Mouse (Mus musculus) MEL (cell line): ENCODE measurements around the gene Lamb1. TPM values are rescaled to one million over a fixed set of nuclear protein-coding genes. Genes with fewer than 3 reads are reported as not detected.

Experiments
- DNase-seq: peaks from one replicate; pipeline ENCODE4 v3.0.0; 2011; ENCODE audit warnings: low read depth, low spot score
- H3K27ac ChIP-seq: 2 replicates; pipeline ENCODE4 v1.5.1; 2012; ENCODE audit warnings: low read depth, mild to moderate bottlenecking, control low read depth, low read length, moderate library complexity; ENCODE audit not compliant: control insufficient read depth
- H3K27me3 ChIP-seq, 2 experiments: fragments of 150-350 bp in 1 of 2; sonication (generic) in 1 of 2; 2 replicates each; pipeline ENCODE4 v1.6.1; 2012; ENCODE audit warnings: low read length in 2 of 2, mild to moderate bottlenecking in 2 of 2, improper control_type of control experiment in 1 of 2, moderate library complexity in 1 of 2; ENCODE audit not compliant: insufficient read depth in 2 of 2, control insufficient read depth in 1 of 2
- H3K36me3 ChIP-seq, 2 experiments: 2 replicates each; pipeline ENCODE4 v1.6.1; 2012 to 2014; ENCODE audit warnings: low read length in 2 of 2, improper control_type of control experiment in 1 of 2, inconsistent platforms in 1 of 2, mild to moderate bottlenecking in 1 of 2; ENCODE audit not compliant: insufficient read depth in 2 of 2, control insufficient read depth in 1 of 2
- H3K4me1 ChIP-seq, 2 experiments: fragments of 150-350 bp in 1 of 2; sonication (generic) in 1 of 2; 2 replicates each; pipeline ENCODE4 v1.6.1; 2012; ENCODE audit warnings: low read length in 2 of 2, improper control_type of control experiment in 1 of 2, mild to moderate bottlenecking in 1 of 2; ENCODE audit not compliant: insufficient read depth in 2 of 2, control insufficient read depth in 1 of 2
- H3K4me3 ChIP-seq, 2 experiments: fragments of 150-350 bp in 1 of 2; sonication (generic) in 1 of 2; 2 replicates each; pipeline ENCODE4 v1.5.1; 2012; ENCODE audit warnings: low read depth in 2 of 2, low read length in 2 of 2, mild to moderate bottlenecking in 2 of 2, moderate library complexity in 2 of 2, control low read depth in 1 of 2, improper control_type of control experiment in 1 of 2; ENCODE audit not compliant: control insufficient read depth in 1 of 2, insufficient read depth in 1 of 2
- H3K79me2 ChIP-seq: 2 replicates; pipeline ENCODE4 v1.6.1; 2012; ENCODE audit warnings: mild to moderate bottlenecking, low read length, moderate library complexity; ENCODE audit not compliant: control insufficient read depth, poor library complexity, insufficient read depth
- H3K9ac ChIP-seq: 2 replicates; pipeline ENCODE4 v1.6.1; 2012; ENCODE audit warnings: low read depth, mild to moderate bottlenecking, control low read depth, low read length, moderate library complexity; ENCODE audit not compliant: control insufficient read depth, poor library complexity, severe bottlenecking
- H3K9me3 ChIP-seq: fragments of 150-350 bp; sonication (generic); replicated peaks from 2 replicates; pipeline ENCODE4 v1.6.1; 2012; ENCODE audit warnings: mild to moderate bottlenecking, low read length, improper control_type of control experiment, moderate library complexity; ENCODE audit not compliant: insufficient read depth
- BHLHE40 ChIP-seq: IDR thresholded peaks from 2 replicates; pipeline ENCODE4 v1.6.1; 2012; ENCODE audit warnings: low read depth, mild to moderate bottlenecking, inconsistent platforms, low read length, improper control_type of control experiment, borderline replicate concordance
- CTCF ChIP-seq, 3 experiments: IDR thresholded peaks in 2 of 3; conservative IDR thresholded peaks in 1 of 3; 2 replicates each; pipeline ENCODE4 v1.5.1; 2011 to 2012; ENCODE audit warnings: low read length in 3 of 3, low read depth in 2 of 3, mild to moderate bottlenecking in 2 of 3, improper control_type of control experiment in 1 of 3, inconsistent platforms in 1 of 3, mixed read lengths in 1 of 3, moderate library complexity in 1 of 3; ENCODE audit not compliant: control insufficient read depth in 1 of 3, insufficient read depth in 1 of 3, poor library complexity in 1 of 3, severe bottlenecking in 1 of 3
- EP300 ChIP-seq, 2 experiments: IDR thresholded peaks; 2 replicates each; pipeline ENCODE4 v1.6.1; 2011; ENCODE audit warnings: improper control_type of control experiment in 2 of 2, low read length in 2 of 2, low read depth in 1 of 2, mild to moderate bottlenecking in 1 of 2
- ETS1 ChIP-seq: IDR thresholded peaks from 2 replicates; pipeline ENCODE4 v1.6.1; 2012; ENCODE audit warnings: low read depth, mild to moderate bottlenecking, inconsistent platforms, low read length, improper control_type of control experiment, moderate library complexity
- GATA1 ChIP-seq: IDR thresholded peaks from 2 replicates; pipeline ENCODE4 v1.6.1; 2011; ENCODE audit warnings: low read depth, low read length, improper control_type of control experiment
- HCFC1 ChIP-seq: IDR thresholded peaks from 2 replicates; pipeline ENCODE4 v1.6.1; 2012; ENCODE audit warnings: low read depth, mild to moderate bottlenecking, inconsistent platforms, low read length, improper control_type of control experiment, moderate library complexity
- MAZ ChIP-seq: IDR thresholded peaks from 2 replicates; pipeline ENCODE4 v1.6.1; 2012; ENCODE audit warnings: low read depth, mild to moderate bottlenecking, inconsistent platforms, low read length, improper control_type of control experiment
- MYB ChIP-seq: IDR thresholded peaks from 2 replicates; pipeline ENCODE4 v1.6.1; 2011; ENCODE audit warnings: mild to moderate bottlenecking, low read depth, low read length, improper control_type of control experiment
- MYC ChIP-seq: IDR thresholded peaks from 2 replicates; pipeline ENCODE4 v1.6.1; 2011; ENCODE audit warnings: low read depth, mild to moderate bottlenecking, low read length, improper control_type of control experiment, moderate library complexity
- POLR2A ChIP-seq, 2 experiments: IDR thresholded peaks; 2 replicates each; pipeline ENCODE4 v1.6.1; 2011 to 2012; ENCODE audit warnings: low read length in 2 of 2, mild to moderate bottlenecking in 2 of 2, control low read depth in 1 of 2, improper control_type of control experiment in 1 of 2, low read depth in 1 of 2, moderate library complexity in 1 of 2; ENCODE audit not compliant: control insufficient read depth in 1 of 2, insufficient read depth in 1 of 2, poor library complexity in 1 of 2
- POLR2AphosphoS5 ChIP-seq: IDR thresholded peaks from 2 replicates; pipeline ENCODE4 v1.6.1; 2012; ENCODE audit warnings: low read depth, borderline replicate concordance, mild to moderate bottlenecking, inconsistent platforms, low read length, moderate library complexity, mixed read lengths
- RAD21 ChIP-seq: IDR thresholded peaks from 2 replicates; pipeline ENCODE4 v1.6.1; 2011; ENCODE audit warnings: mild to moderate bottlenecking, low read depth, low read length, improper control_type of control experiment
- RCOR1 ChIP-seq: IDR thresholded peaks from 2 replicates; pipeline ENCODE4 v1.6.1; 2012; ENCODE audit warnings: low read depth, mild to moderate bottlenecking, inconsistent platforms, low read length, improper control_type of control experiment
- SIN3A ChIP-seq: IDR thresholded peaks from 2 replicates; pipeline ENCODE4 v1.6.1; 2012; ENCODE audit warnings: low read length, improper control_type of control experiment, inconsistent platforms
- SMC3 ChIP-seq: IDR thresholded peaks from 2 replicates; pipeline ENCODE4 v1.6.1; 2011; ENCODE audit warnings: low read depth, low read length, improper control_type of control experiment
- TBP ChIP-seq: IDR thresholded peaks from 2 replicates; pipeline ENCODE4 v1.8.0; 2011; ENCODE audit warnings: low read depth, low read length, improper control_type of control experiment
- UBTF ChIP-seq: IDR thresholded peaks from 2 replicates; pipeline ENCODE4 v1.6.1; 2012; ENCODE audit warnings: low read depth, mild to moderate bottlenecking, inconsistent platforms, low read length, improper control_type of control experiment, moderate library complexity, borderline replicate concordance; ENCODE audit not compliant: insufficient read depth
- ZKSCAN1 ChIP-seq: IDR thresholded peaks from 2 replicates; pipeline ENCODE4 v1.6.1; 2012; ENCODE audit warnings: low read depth, mild to moderate bottlenecking, inconsistent platforms, low read length, improper control_type of control experiment, moderate library complexity
- ZNF384 ChIP-seq: IDR thresholded peaks from 2 replicates; pipeline ENCODE4 v1.6.1; 2012; ENCODE audit warnings: low read depth, mild to moderate bottlenecking, inconsistent platforms, low read length, improper control_type of control experiment
- polyA plus RNA-seq, 2 experiments: library from polyadenylated mRNA; stranded (reverse) in 1 of 2; unstranded in 1 of 2; fragments of >175 nt in 1 of 2; fragments of >200 nt in 1 of 2; gene quantifications; 2 replicates each; pipeline versions ENCODE4 v1.2.1 to v1.2.4; 2012; ENCODE audit warnings: low replicate concordance in 2 of 2, low read depth in 1 of 2; ENCODE audit not compliant: insufficient read length in 2 of 2, insufficient read depth in 1 of 2, missing spikeins in 1 of 2
- total RNA-seq: library from RNA; depleted of rRNA; stranded (reverse); fragments of 300-350 nt; gene quantifications from 2 replicates; pipeline ENCODE4 v1.2.3, GENCODE M21; 2012; rRNA removed

Gene Lamb1
- total RNA-seq (not detected in 2 replicates), polyA plus RNA-seq (under 1 TPM in 1 of 2 experiments, not detected in 1; 0.03 TPM)

GRCm38 (mm10) chr12:31265005-31265721 lies at the start of gene Lamb1:
Lamb1 (plus strand) TSS chr12:31265234.
- Histone ChIP-seq H3K4me1 (no peaks in the 10 kb centered on the region), H3K4me3 (no peak within 1 kb of the TSS), H3K27me3 (no peaks in the 10 kb centered on the region), H3K27ac (no peak within 1 kb of the TSS), H3K36me3 (no peaks in the 10 kb centered on the region), H3K79me2 (no peaks in the 10 kb centered on the region), H3K9ac (no peak within 1 kb of the TSS), H3K9me3 (no peaks in the 10 kb centered on the region)
- TF ChIP-seq BHLHE40: no peak
- TF ChIP-seq MYC: no peak
- no peak for TF ChIP-seq RAD21
- no peak for TF ChIP-seq MAZ
- no peak for TF ChIP-seq ETS1
- no peak for TF ChIP-seq SIN3A
- TF ChIP-seq CTCF (IDR thresholded peaks at IDR 0.05 in 2 of 3, conservative IDR thresholded peaks at IDR 0.05 in 1 of 3; ENCODE audit: control insufficient read depth in 1 of 3, insufficient read depth in 1 of 3, low read depth in 2 of 3, low read length in 3 of 3, poor library complexity in 1 of 3, severe bottlenecking in 1 of 3): no peak
- no peak for TF ChIP-seq POLR2AphosphoS5
- TF ChIP-seq UBTF: no peak
- no peak for TF ChIP-seq SMC3
- TF ChIP-seq POLR2A (IDR thresholded peaks at IDR 0.05; ENCODE audit: control insufficient read depth in 1 of 2, insufficient read depth in 1 of 2, low read depth in 1 of 2, low read length in 2 of 2, poor library complexity in 1 of 2): no peak
- DNase-seq: no peak

GRCm38 (mm10) chr12:31217232-31217631 lies 47.8 kb upstream of the Lamb1 start:
- H3K4me3 ChIP-seq: no peak overlapping the region
- no peak overlapping the region for H3K9ac ChIP-seq
- no peaks in the 10 kb centered on the region for H3K36me3 ChIP-seq
- no peak overlapping the region for H3K27ac ChIP-seq
- H3K27me3 ChIP-seq: no peaks in the 10 kb centered on the region
- no peak for DNase-seq
- no peaks in the 10 kb centered on the region for H3K4me1 ChIP-seq
- no peaks in the 10 kb centered on the region for H3K9me3 ChIP-seq
- TF ChIP-seq EP300 (IDR thresholded peaks at IDR 0.05; ENCODE audit: low read depth in 1 of 2, low read length in 2 of 2) (no peak), MYB (no peak), HCFC1 (no peak), GATA1 (no peak), ZKSCAN1 (no peak), POLR2A (IDR thresholded peaks at IDR 0.05; ENCODE audit: control insufficient read depth in 1 of 2, insufficient read depth in 1 of 2, low read depth in 1 of 2, low read length in 2 of 2, poor library complexity in 1 of 2) (no peak), ZNF384 (no peak), TBP (no peak), RCOR1 (no peak)
- H3K79me2 ChIP-seq: no peaks in the 10 kb centered on the region
